Mouse (Mus musculus) layer of hippocampus, postnatal 25 days (tissue): ENCODE measurements at regions not wholly inside any gene's neighbourhood (a gene's known extent, or its start where the extent isn't known, plus 50 kb on each side); places are given as distances from the start of the nearest gene placed in this dataset.
A peak's percentile ranks its signal among the peaks of the same experiment; 100 is the strongest.

Experiments
- DNase-seq, 2 experiments: peaks; one replicate each; pipeline ENCODE4 v3.0.0; 2022; ENCODE audit warnings: mixed read lengths in 2 of 2, low spot score in 1 of 2; ENCODE audit errors: extremely low spot score in 1 of 2

GRCm38 (mm10) chr13:117152655-117153054, 55.7 kb upstream of the Emb start:
- DNase-seq = no peak

DNA sequence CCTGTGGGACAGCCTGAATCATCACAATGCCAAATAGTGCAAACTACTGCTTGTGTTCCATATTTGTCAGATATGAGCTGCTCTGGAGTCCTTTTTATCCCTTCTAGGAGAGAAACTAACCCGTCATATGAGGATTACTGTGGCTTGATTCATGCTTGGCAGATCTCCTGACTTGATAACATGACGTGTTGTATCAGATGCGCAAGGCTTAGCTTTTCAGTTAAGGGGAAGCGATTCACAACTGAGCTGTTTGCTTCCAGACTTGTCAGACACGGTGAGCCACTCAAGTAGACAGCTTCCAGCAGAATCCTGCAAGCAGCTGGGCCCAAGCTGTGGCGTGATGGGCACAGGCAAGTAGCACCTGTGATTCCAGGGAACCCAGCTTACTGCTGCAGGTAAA, 64.5 kb upstream of the Emb start:
- DNase-seq = peak in 1 of 2 experiments; percentile 4

- DNase-seq = no peak
These were observed 65.1 kb upstream of the Emb start for GRCm38 (mm10) chr13:117143255-117143654.

- DNase-seq = no peak
These were observed 74.0 kb upstream of the Emb start for GRCm38 (mm10) chr13:117134352-117134751.

DNA sequence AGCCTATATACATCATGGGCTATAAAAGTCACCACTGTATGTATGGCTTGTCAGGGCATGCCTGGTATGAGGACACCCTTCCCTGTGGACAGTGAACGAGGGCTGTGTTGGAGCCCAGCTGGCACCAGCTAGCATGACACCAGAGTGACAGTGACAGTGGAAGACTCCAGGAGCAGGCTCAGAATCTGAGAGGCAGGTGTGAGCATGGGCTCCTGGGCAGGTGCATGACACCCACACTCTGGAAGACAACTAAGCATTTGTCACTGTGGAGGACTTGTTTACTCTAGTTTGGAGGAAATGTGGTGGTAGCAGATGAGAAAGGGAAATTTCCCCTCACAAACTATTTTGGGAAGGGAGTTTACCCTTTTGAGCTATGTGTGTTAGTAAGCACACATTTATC, 76.2 kb upstream of the Emb start:
- DNase-seq = no peak

DNA sequence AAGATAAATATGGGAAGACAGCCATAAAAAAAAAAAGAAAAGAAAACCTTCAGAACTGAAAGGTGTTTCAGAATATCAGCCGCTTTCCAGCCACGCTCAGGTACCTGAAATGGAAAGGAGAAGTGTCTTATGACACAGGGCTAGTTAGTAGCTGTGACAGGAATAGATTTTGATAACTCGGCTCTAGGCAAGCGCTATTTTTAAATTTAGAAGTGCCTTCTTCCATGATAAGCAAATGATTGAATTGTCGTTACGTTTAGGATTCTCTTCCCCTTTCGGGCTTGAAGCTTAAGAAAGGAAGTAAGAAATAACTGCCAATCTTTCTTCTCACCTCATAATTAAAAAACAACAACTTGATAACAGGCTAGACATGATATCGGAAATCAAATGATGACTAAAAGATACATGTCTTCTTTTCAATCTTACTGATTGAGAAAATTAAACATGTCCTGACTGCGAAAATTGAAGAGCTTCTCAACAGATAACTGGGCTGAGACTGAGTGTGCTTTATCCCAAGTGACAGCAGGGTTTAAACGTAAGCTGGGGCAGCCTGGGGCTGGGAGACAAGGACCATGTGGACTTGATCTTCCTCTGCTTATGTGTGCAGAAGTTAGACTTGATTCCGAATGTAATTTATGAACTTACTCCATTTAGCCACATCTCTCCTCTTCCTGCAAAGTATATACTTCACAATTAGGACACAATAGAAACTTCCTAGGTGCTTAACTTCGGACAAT, 80.4 kb upstream of the Emb start:
- no peak for DNase-seq

- DNase-seq = no peak
These were observed 81.1 kb upstream of the Emb start for GRCm38 (mm10) chr13:117127116-117127728.

DNA sequence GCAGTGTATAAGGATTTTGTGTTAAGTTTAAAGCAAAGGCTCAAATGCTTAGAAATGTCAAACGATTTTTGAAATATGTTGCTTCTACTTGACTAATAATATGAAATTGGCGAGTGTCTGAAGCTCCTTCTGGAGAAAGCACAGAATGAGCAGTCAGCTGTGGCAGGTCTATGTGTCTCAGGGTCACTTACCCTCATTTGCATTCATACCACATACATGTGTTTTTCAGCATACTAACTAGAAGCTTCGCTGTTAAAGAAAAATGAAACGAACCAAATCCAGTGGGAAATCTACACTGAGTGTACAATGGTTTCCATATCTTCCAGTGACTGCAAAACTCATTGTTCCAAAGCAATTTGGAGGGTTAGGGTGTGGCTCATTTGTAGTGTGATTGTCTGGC, 88.7 kb upstream of the Emb start:
- DNase-seq = no peak

DNA sequence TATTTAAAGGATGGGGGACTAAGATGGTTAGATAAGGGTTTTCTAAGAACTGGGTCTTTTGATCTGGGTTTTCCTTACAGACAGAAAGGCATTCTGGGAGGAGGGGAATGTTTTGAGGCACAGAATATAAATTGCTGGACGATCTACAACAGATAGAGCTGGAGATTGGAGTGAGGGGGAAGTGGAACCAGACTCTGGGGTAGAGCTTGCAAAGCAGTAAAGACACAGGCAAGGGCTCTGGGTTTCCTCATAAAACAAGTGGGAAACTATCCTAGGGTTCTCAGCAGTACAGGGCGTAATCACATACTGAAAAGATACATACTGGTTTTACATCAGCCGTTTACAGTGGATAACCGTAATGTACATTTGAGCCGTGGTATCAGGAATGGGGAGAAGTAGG, 89.5 kb upstream of the Parp8 start:
- DNase-seq = no peak

- DNase-seq = no peak
These were observed 87.1 kb upstream of the Parp8 start for GRCm38 (mm10) chr13:117112424-117112823.

DNA sequence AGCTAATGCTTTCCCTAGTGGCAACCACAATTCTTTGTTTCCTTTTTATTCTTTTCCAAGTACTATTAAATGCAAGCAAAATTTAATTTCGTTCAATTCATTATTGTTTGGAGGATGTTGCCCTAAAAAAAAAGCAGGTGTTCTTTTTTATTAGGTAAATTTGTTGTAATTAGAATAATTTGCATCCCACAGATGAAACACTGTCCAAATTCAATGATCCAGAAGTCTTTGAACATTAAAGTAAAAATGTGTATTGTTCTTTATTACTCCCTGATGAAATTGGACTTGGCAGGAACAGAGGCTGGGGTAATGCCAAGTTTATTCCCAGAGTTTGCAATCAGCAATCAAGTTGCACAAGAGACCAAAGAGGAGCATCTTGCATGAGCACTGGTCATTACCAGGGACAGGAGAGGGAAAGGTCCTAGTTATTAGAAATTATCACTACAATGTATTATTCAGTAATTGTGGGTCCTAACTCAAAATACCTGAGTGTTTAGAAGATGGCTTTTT, 79.9 kb upstream of the Parp8 start:
- no peak for DNase-seq

DNA sequence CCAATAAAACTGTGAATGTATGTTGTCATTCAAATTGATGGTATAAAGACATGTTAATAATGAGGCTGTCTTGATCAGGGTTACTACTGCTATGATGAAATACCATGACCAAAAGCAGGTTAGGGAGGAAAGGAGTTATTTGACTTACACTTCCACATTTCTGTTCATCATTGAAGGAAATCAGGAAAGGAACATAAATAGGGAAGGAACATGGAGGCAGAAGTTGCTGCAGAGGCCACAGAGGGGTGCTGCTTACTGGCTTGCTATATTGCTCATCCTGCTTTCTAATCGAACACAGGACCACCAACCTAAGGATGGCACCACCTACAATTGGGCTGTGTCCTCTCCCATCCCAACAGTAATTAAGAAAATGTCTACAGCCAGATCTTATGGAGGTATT, 69.4 kb upstream of the Parp8 start:
- no peak for DNase-seq

- no peak for DNase-seq
These were observed 63.3 kb upstream of the Parp8 start for GRCm38 (mm10) chr13:117088629-117089028.

DNA sequence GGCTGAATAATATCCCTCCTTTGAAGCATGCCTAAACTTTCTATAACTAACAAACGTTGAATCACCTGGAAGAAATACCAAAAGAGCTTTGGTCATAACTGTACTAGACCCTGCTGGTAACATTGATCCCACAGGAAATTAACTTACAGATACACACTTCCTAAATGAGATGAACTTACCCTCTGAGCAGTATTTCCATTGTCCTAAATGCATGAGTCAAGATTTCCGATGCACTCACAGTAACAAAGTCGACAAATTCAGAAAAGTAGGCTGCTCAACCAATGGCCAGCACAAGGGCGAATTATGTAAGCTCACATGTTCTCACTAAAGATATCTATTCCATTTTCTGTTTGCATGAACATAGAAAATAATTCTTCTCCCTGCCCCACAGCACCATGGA, 57.4 kb upstream of the Parp8 start:
- no peak for DNase-seq

DNA sequence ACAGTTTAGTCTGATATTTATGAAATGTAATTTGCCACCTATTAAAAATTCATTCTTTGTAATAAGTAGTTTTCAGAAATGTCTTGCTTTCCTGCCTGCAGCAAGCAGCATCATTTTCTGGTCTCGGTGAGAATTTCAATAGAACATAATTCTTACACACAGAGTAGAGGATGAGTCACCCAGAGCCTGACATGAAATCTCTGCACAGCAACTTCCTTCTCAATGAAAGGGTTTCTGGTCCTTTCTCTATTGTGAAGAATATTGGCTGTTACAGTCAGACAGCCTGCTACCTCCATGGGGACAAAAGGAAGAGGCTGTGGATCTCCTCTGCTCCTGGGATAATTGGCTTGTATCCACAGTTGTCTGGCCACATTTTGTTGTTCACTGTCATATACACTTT, 54.0 kb upstream of the Parp8 start:
- no peak for DNase-seq
